Mouse (Mus musculus): Measurements from ENCODE around the gene Tpk1. TPM values are rescaled to one million over a fixed set of nuclear protein-coding genes. Genes with fewer than 3 reads are reported as not detected.
A peak's percentile ranks its signal among the peaks of the same experiment; 100 is the strongest.

Gene Tpk1
- polyA plus RNA-seq, 1 experiment: 8.4 TPM

GRCm38 (mm10) chr6:43373206-43373605, 292.9 kb downstream of the Tpk1 start:
- WGBS: 89% methylated on average over 5 of the region's 5 CpGs
- no peak for DNase-seq (ENCODE audit: low read depth, low spot score)

GRCm38 (mm10) chr6:43367434-43367945, 298.6 kb downstream of the Tpk1 start:
- WGBS: 63% methylated on average over 1 of the region's 1 CpGs
- no peak for DNase-seq (ENCODE audit: low read depth, low spot score)

- WGBS: 76% methylated on average over 2 of the region's 2 CpGs
- no peak for DNase-seq (ENCODE audit: low read depth, low spot score)
These were observed 299.1 kb downstream of the Tpk1 start for GRCm38 (mm10) chr6:43366952-43367351.

GRCm38 (mm10) chr6:43363917-43364316, 302.2 kb downstream of the Tpk1 start:
- DNase-seq (ENCODE audit: low read depth, low spot score): no peak
- WGBS: 86% methylated on average over 3 of the region's 3 CpGs

DNA sequence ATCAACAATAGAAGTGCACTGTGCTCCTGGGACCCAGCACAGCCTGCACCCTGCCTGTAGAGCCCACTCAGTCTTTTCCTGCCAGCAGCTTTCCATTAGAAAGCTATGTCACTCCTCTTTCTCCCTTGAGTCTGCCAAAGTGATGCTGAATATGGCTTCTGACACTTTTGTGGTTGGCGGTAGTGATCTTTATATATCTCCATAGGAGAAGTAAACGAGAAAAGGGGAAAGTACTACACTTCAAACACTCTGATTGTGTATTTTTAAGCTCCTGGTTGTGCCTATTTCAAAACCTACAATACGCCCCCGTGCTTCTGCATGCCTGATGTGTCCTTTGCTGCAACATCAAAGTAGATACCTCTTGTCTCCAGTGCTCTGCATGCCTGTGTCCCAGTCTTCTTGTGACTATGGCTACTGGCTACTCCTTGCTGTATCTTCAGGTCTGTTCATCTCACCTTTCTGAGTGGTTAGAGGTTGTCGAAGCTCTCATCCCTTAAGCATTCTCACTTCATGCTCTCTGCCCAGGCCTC, 302.7 kb downstream of the Tpk1 start:
- WGBS: 83% methylated on average over 5 of the region's 5 CpGs
- no peak for DNase-seq (ENCODE audit: low read depth, low spot score)

- DNase-seq (ENCODE audit: low read depth, low spot score): no peak
- WGBS: 78% methylated on average over 5 of the region's 5 CpGs
These were observed 304.8 kb downstream of the Tpk1 start for GRCm38 (mm10) chr6:43361248-43361647.

DNA sequence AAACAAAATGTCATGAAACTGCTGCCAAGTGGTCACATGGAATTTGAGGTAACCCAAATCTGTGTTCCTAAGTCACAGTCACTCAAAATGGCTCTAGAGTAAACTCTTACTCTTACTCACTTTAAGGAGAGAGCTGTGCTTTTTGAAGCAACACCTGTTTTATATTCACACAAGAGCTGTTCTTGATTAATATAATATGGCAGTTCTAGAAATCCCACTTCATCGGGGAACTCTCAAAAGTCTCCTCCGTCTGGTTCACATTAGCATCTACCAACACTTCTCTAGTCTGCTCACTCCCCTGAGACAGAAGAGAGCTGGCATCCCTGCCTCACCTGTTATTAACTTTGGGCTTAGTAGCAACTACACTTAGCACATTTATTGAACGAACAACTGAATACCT, 305.9 kb downstream of the Tpk1 start:
- 83% methylated on average over 3 of the region's 3 CpGs for WGBS
- DNase-seq (ENCODE audit: low read depth, low spot score): no peak

DNA sequence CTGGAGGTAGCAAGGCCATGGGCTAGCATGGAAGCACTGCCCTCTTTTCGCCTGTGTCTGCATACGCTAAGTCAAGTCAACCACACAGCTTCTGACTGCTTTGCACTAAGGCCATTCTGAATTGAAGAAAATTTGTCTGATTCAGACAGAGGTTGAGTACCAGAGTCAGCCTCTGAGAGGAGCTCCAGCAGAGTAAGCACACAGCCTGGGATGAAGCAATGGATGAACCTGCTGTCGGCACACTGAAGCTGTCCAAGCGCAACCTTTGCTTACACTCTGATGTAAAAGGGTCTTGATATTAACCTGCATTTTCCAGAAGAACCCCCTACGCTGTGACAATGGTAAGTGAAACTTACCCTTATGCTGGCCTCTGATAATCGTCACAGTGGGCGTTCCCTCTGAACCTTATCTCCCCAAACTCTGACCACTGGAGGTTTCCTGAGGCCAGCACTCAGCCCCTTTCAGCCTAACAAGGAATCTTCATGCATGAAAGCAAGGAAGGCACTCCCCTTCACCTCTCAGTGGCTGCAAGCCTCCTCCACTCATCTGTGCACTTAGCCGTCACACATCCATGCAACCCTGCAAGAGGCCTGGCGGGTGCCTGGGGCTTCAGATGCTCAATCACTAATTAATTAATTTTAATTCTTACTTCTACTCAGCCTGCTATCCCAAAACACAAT, 311.4 kb downstream of the Tpk1 start:
- DNase-seq (ENCODE audit: low read depth, low spot score): no peak
- 86% methylated on average over 9 of the region's 9 CpGs for WGBS

- WGBS: 92% methylated on average over 4 of the region's 4 CpGs
- DNase-seq (ENCODE audit: low read depth, low spot score): no peak
These were observed 312.6 kb downstream of the Tpk1 start for GRCm38 (mm10) chr6:43353446-43353845.

GRCm38 (mm10) chr6:43349083-43349482, 317.0 kb downstream of the Tpk1 start:
- 71% methylated on average over 4 of the region's 4 CpGs for WGBS
- no peak for DNase-seq (ENCODE audit: low read depth, low spot score)

DNA sequence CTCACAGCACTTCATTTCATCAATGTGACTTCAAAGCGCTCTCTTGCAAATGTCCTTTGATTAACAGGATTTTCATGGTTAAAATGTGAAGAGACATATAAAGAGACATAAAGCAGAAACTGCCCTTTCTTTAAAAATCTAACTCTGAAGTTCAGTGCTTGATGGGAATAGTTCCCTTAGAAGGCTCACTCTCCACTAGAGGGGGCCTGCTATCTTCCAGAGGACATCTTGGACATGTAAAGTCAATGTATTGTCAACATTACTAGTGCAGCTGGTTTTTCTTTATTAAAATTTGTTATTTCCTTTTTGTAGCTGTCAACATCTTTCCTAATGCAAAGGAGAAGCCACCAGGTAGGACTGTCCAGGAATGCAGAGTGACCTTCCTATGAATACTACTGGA, 318.4 kb downstream of the Tpk1 start:
- WGBS: 96% methylated on average over 1 of the region's 1 CpGs
- no peak for DNase-seq (ENCODE audit: low read depth, low spot score)

DNA sequence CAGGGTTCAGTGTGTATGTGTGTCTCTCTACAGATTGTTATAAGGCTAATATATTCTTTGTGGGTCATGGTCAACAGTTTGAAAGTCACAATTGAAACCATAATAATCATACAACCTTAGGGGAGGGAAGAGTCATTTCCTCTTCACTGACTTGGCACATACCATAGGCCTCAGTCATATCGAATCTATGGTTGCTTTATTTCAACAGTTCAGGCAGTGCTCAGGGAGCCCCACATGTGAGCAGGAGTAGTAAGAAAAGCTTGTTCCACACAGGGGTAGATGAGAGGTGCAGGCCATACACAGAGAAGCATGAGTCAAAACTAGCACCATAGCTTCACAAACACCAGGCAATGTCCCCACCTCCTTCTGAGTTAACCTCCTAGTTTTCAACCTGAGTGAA, 323.1 kb downstream of the Tpk1 start:
- DNase-seq (ENCODE audit: low read depth, low spot score): no peak
- WGBS: 52% methylated on average over 1 of the region's 1 CpGs

DNA sequence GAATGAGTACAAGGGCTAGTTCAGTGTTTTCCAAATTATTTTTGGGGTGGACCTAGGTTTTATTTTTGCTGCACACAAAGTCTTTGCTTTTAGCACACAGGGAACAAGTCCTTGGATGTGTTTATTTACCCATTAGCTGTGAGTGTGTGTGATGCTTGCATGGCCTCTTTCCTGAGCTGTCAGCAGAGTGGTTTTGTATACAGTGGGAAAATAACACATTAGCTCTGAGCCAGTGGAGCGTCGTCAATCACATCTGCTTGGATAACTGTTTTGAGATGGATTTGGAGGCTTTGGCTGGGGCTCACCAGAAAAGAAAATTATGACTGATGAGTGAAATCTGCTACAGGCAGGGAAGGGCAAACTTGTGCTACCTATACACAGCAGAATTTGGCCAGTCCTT, 323.7 kb downstream of the Tpk1 start:
- DNase-seq (ENCODE audit: low read depth, low spot score): no peak
- WGBS: 59% methylated on average over 2 of the region's 2 CpGs

- WGBS: 53% methylated on average over 2 of the region's 2 CpGs
- no peak for DNase-seq (ENCODE audit: low read depth, low spot score)
These were observed 327.3 kb downstream of the Tpk1 start for GRCm38 (mm10) chr6:43338804-43339203.

DNA sequence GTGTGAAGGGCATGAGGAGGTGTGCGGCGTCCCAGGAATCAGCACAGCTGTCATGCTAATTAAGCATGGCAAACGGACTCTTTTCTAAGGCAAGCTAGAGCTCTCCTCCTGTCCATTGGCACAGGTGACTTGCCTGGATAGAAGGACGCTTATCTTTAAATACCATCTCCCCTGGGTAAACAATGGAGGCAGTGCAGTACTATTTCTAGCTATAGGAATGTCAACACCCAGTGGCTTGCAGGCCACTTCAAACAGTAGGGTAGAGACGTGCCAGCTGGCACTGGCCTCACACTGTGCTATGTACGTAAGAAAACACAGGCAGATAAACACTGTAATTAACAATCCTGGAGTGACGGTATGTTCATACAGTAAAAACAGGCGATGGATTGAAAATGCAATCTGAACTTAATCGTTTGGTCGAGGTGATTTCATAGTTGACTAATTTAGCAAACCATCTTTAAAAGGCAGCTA, 328.6 kb downstream of the Tpk1 start:
- DNase-seq (ENCODE audit: low read depth, low spot score): peak; percentile 24
- WGBS: 11% methylated on average over 10 of the region's 10 CpGs

DNA sequence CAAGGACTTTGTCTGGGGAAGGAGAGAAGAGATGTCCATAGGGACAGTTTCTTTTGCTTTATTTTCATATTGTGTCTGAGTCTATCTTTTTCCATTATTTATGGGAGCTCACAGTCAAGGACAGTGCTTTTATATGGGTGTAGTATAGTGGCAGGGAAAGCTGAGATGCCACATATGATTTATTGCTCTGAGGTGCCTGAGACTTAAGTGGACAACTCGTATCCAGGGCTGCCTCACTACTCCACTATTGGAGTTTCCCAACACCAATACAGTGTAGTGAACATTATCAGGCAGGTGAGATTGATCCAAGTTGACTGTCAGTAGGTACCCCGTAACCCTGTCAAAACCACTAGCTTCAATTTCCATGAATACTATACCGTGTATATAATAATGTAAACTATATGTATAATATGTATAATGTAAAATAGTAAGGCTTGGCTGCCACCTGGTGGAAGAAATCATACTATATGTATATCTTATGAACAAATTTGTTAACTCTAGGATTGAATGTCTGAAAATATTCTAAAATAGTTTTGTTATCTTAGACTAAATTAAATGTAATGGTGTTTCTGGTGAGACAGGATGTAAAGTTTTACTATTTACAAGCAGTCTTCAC, 330.4 kb downstream of the Tpk1 start:
- WGBS: 53% methylated on average over 3 of the region's 3 CpGs
- no peak for DNase-seq (ENCODE audit: low read depth, low spot score)

GRCm38 (mm10) chr6:43333479-43333878, 332.6 kb downstream of the Tpk1 start:
- DNase-seq (ENCODE audit: low read depth, low spot score): no peak
- 65% methylated on average over 4 of the region's 4 CpGs for whole genome bisulfite sequencing

- DNase-seq (ENCODE audit: low read depth, low spot score): no peak
- 40% methylated on average over 8 of the region's 8 CpGs for WGBS
These were observed 353.0 kb downstream of the Tpk1 start for GRCm38 (mm10) chr6:43312961-43313656.

GRCm38 (mm10) chr6:43312546-43312945, 353.5 kb downstream of the Tpk1 start:
- DNase-seq (ENCODE audit: low read depth, low spot score): no peak

- 61% methylated on average over 6 of the region's 6 CpGs for WGBS
- no peak for DNase-seq (ENCODE audit: low read depth, low spot score)
These were observed 356.0 kb downstream of the Tpk1 start for GRCm38 (mm10) chr6:43310071-43310470.

All from large intestine, adult 2 months (tissue).